Mouse (Mus musculus) brain, adult 10 weeks (tissue): ENCODE results near the gene Coa4. TPM values are rescaled to one million over a fixed set of nuclear protein-coding genes. Genes with fewer than 3 reads are reported as not detected.

ENCODE experiments used
- polyA plus RNA-seq: library from polyadenylated mRNA; stranded (reverse); fragments of 350-450 nt; fragmentation: Illumina TruSeq; extraction: RNeasy Lipid Tissue Mini Kit (QIAGEN cat#74804); gene quantifications from one replicate; pipeline ENCODE4 v1.2.3, GENCODE M21; 2015; ENCODE audit warnings: low read depth, low replicate concordance

Gene Coa4
- polyA plus RNA-seq, result 14.2 TPM

GRCm38 (mm10) chr7:100536804-100537518 lies at the start of gene Coa4:
Coa4 (plus strand) TSS chr7:100537071.

DNA sequence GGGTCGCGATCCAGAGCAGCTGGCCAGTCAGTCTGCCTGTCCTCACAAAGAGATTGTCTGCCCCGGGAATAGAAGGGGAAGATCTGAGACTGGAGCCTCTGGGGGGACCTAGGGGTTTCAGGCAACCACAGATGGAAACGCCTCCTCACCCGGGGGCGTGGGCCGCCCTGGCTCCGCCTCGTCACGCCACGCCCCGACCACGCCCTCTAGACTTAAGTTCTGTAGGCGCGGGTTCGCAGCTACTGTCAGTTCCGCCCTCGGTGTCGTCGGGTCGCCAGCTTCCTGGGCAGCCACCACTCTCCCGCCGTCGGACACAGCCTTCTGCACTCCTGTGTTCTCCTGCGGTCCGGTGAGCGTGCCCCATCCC lies 43.8 kb upstream of the Coa4 start, which contains the start of gene Ucp2:
Gene Ucp2 (plus strand): TSS at position 221 of the 367 bp plus-strand sequence.

GRCm38 (mm10) chr7:100514573-100514972 lies 22.3 kb upstream of the Coa4 start, which contains the start of gene Dnajb13:
Dnajb13 (minus strand) TSS chr7:100514960.

Other genes with a start within 250 kb of the Coa4 start
- 20.0 TPM for gene C2cd3, start 164.8 kb upstream of the Coa4 start, polyA plus RNA-seq
- 185 TPM for gene Ppme1, start 164.8 kb upstream of the Coa4 start, polyA plus RNA-seq
- gene Ucp3, start 64.1 kb upstream of the Coa4 start, polyA plus RNA-seq, result 4.0 TPM
- gene Ucp2, start 43.7 kb upstream of the Coa4 start, polyA plus RNA-seq, result 30.0 TPM
- 0.82 TPM for gene Dnajb13, start 22.1 kb upstream of the Coa4 start, polyA plus RNA-seq
- 497 TPM for gene Rab6a, start 70.3 kb downstream of the Coa4 start, polyA plus RNA-seq
- gene Mrpl48, start 71.2 kb downstream of the Coa4 start, polyA plus RNA-seq, result 129 TPM
- 559 TPM for gene Plekhb1, start 125.3 kb downstream of the Coa4 start, polyA plus RNA-seq
- 121 TPM for gene Fam168a, start 169.6 kb downstream of the Coa4 start, polyA plus RNA-seq